Mouse (Mus musculus) adrenal gland, postnatal 0 days (tissue): ENCODE measurements around the gene Col3a1. TPM values are rescaled to one million over a fixed set of nuclear protein-coding genes. Genes with fewer than 3 reads are reported as not detected.

ENCODE experiments used
- microRNA-seq: library from miRNA; unstranded; fragments of <30 nt; microRNA quantifications from one replicate; pipeline ENCODE4, GENCODE M21; 2016; ENCODE audit warnings: borderline replicate concordance; ENCODE audit not compliant: insufficient number of aligned reads
- polyA plus RNA-seq: library from polyadenylated mRNA; unstranded; fragments of >200 nt; fragmentation: Nextera tagmentation; extraction: Ambion mirVana; gene quantifications from 2 replicates; pipeline ENCODE4 v1.2.1, GENCODE M21; 2015

Gene Col3a1
- 762 and 840 TPM in 2 replicates for polyA plus RNA-seq

GRCm38 (mm10) chr1:45311388-45311787, at the start of gene Col3a1:
TSS of gene Col3a1 (plus strand) at chr1:45311538.

Small RNA genes lying within 50 kb of the gene (microRNA-seq; reads per million reads assigned to microRNA genes)
- gene Gm47302, result 1.1 reads per million

Other genes starting within 250 kb of the Col3a1 start
- gene Col5a2, start 191.7 kb downstream of the Col3a1 start, polyA plus RNA-seq, result 35.6 and 55.5 TPM in 2 replicates